Mouse (Mus musculus) liver, postnatal 0 days (tissue): ENCODE results near the gene Mrfap1. TPM values are rescaled to one million over a fixed set of nuclear protein-coding genes. Genes with fewer than 3 reads are reported as not detected.

Experiments used
- ATAC-seq: fragments of 200-750 bp; cut with Nextera tagmentation; 2 replicates; pipeline ENCODE4 v1.8.0; 2017; ENCODE audit warnings: mild to moderate bottlenecking, moderate library complexity
- DNase-seq: peaks from one replicate; pipeline ENCODE4 v3.0.0-alpha.2; 2016
- H3K27ac ChIP-seq: fragments of 300-500 bp; sonication (generic); 2 replicates; pipeline ENCODE4 v1.5.1; 2014; ENCODE audit warnings: antibody characterized with exemption, moderate library complexity, mild to moderate bottlenecking, low read depth
- H3K27me3 ChIP-seq: fragments of 300-500 bp; sonication (generic); 2 replicates; pipeline ENCODE4 v1.6.1; 2014; ENCODE audit warnings: low read length, control low read depth, mixed read lengths; ENCODE audit not compliant: insufficient read depth
- H3K36me3 ChIP-seq: fragments of 300-500 bp; sonication (generic); replicated peaks from 2 replicates; pipeline ENCODE4 v1.6.1; 2014; ENCODE audit warnings: mild to moderate bottlenecking, control low read depth, low read length, moderate library complexity, mixed read lengths; ENCODE audit not compliant: insufficient read depth
- H3K4me1 ChIP-seq: fragments of 300-500 bp; sonication (generic); 2 replicates; pipeline ENCODE4 v1.6.1; 2014; ENCODE audit warnings: antibody characterized with exemption, mild to moderate bottlenecking, control low read depth; ENCODE audit not compliant: insufficient read depth
- H3K4me2 ChIP-seq: fragments of 300-500 bp; sonication (generic); 2 replicates; pipeline ENCODE4 v1.6.1; 2014; ENCODE audit warnings: low read depth, mild to moderate bottlenecking, low read length, moderate library complexity, mixed read lengths
- H3K4me3 ChIP-seq: fragments of 300-500 bp; sonication (generic); 2 replicates; pipeline ENCODE4 v1.5.1; 2014; ENCODE audit warnings: low read depth, low read length
- H3K9ac ChIP-seq: fragments of 300-500 bp; sonication (generic); replicated peaks from 2 replicates; pipeline ENCODE4 v1.6.1; 2014; ENCODE audit warnings: mild to moderate bottlenecking, moderate library complexity
- H3K9me3 ChIP-seq: fragments of 300-500 bp; sonication (generic); 2 replicates; pipeline ENCODE4 v1.6.1; 2016; ENCODE audit warnings: mild to moderate bottlenecking, control low read depth, low read length, mixed read lengths
- CTCF ChIP-seq: sonication (generic); IDR thresholded peaks from 2 replicates; pipeline ENCODE4 v1.5.1; 2016; ENCODE audit warnings: antibody characterized with exemption, low read depth
- EP300 ChIP-seq: IDR thresholded peaks from 2 replicates; pipeline ENCODE4 v1.6.1; 2016; ENCODE audit warnings: antibody characterized with exemption, low read depth, mild to moderate bottlenecking
- WGBS: fragments of 180-500 bp; shearing (Covaris S2); extraction: QIAGEN DNeasy Blood & Tissue Kit; methylation state at CpG from one replicate; pipeline ENCODE4 v1.1.7; 2014; ENCODE audit not compliant: insufficient replicate concordance; 5-methylcytosine and 5-hydroxymethylcytosine counted together
- polyA plus RNA-seq: library from polyadenylated mRNA; unstranded; fragments of >200 nt; fragmentation: Nextera tagmentation; extraction: Ambion mirVana; gene quantifications from 2 replicates; pipeline ENCODE4 v1.2.1, GENCODE M21; 2015

Mrfap1 gene
- polyA plus RNA-seq, 1 experiment from 2014 or later, result 153 TPM

GRCm38 (mm10) chr5:36759848-36760247, 36.7 kb downstream of the Mrfap1 start:
- TF ChIP-seq CTCF (no peak), EP300 (no peak)
- no peak overlapping the region for H3K4me3 ChIP-seq
- no peaks in the 10 kb centered on the region for H3K9me3 ChIP-seq
- H3K4me1 ChIP-seq, result peaks cover 6% of the 10 kb centered on the region; the same call in 1 of the 2 replicates
- H3K27me3 ChIP-seq, result no peaks in the 10 kb centered on the region
- no peak overlapping the region for H3K27ac ChIP-seq
- H3K36me3 ChIP-seq, result no peaks in the 10 kb centered on the region
- no peak overlapping the region for H3K4me2 ChIP-seq
- no peak overlapping the region for H3K9ac ChIP-seq
- ATAC-seq (no peak), DNase-seq (no peak)
- WGBS, result 69% methylated on average over 4 of the region's 4 CpGs

DNA sequence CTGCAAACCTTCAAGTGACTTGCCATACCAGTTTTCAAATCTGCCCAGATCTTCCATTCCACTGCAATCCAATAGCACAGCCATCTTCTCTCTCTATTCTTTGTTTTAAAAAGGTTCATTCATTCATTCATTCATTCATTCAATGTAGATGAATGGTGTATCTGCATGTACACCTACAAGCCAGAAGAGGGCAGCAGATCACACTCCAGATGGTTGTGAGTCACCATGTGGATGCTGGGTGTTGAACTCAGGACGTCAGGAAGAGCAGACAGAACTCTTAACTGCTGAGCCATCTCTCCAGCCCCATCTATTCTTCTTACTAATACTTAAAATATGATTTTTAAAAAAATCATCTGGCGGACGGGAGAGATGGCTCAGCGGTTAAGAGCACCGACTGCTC, 39.5 kb downstream of the Mrfap1 start:
- no peaks in the 10 kb centered on the region for H3K36me3 ChIP-seq
- H3K9me3 ChIP-seq, result no peaks in the 10 kb centered on the region
- H3K4me2 ChIP-seq, result no peak overlapping the region
- H3K27ac ChIP-seq, result no peak overlapping the region
- H3K27me3 ChIP-seq, result no peaks in the 10 kb centered on the region
- H3K4me1 ChIP-seq, result no peaks in the 10 kb centered on the region
- no peak overlapping the region for H3K9ac ChIP-seq
- no peak overlapping the region for H3K4me3 ChIP-seq
- peak; percentile 79 for TF ChIP-seq CTCF
- no peak for TF ChIP-seq EP300
- no peak for DNase-seq
- 71% methylated on average over 5 of the region's 5 CpGs for WGBS
- ATAC-seq, result no peak

DNA sequence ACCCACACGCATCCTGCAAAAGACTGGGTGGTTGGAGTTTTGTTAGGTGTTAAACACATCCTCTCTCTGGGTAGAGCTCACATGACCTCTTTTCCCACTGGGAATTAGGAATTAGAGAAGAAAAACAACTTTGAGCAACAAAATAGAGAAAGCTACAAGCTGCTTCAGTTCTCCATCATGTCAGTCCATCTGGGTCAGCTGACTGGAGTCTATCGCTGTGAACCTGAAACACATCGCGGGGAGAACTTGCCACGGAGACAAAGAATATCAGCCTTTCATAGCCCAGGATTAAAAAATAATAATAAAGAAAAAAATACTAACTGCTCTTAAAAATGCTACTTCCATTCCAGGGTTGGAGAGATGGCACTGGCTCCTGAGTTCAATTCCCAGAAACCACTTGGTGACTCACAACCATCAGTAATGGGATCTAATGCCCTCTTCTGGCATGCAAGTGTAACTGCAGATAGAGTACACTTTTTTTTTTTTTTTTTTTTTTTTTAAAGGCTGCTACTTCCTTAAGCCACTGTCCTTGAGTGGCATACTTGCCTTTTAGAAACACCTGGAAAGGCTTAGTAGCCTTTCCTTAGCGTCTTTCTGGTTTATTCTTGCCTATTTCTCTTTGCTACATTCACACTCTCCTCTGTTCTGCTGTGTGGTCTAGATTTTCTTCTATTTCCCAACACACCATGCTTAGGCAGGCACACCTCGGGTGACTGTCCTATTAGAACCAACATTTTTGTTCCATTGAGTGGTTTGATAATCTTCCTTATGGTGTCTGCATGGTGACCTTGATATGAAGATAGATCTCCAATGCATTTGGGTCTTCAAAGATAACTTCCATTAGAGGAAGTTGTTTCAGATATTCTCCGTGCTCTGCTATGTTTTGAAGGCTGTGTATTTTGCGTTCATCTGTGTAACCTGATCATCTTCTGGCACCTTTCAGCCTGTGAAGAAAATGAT, 46.2 kb downstream of the Mrfap1 start:
- H3K4me1 ChIP-seq, result peaks cover 12% of the 10 kb centered on the region
- H3K9me3 ChIP-seq, result no peaks in the 10 kb centered on the region
- WGBS, result 63% methylated on average over 9 of the region's 9 CpGs
- no peaks in the 10 kb centered on the region for H3K36me3 ChIP-seq
- DNase-seq, result no peak
- H3K27ac ChIP-seq, result no peak overlapping the region
- no peak for ATAC-seq
- no peak overlapping the region for H3K9ac ChIP-seq
- no peaks in the 10 kb centered on the region for H3K27me3 ChIP-seq
- peak; percentile 70 for TF ChIP-seq CTCF
- no peak for TF ChIP-seq EP300
- no peak overlapping the region for H3K4me2 ChIP-seq
- no peak overlapping the region for H3K4me3 ChIP-seq

DNA sequence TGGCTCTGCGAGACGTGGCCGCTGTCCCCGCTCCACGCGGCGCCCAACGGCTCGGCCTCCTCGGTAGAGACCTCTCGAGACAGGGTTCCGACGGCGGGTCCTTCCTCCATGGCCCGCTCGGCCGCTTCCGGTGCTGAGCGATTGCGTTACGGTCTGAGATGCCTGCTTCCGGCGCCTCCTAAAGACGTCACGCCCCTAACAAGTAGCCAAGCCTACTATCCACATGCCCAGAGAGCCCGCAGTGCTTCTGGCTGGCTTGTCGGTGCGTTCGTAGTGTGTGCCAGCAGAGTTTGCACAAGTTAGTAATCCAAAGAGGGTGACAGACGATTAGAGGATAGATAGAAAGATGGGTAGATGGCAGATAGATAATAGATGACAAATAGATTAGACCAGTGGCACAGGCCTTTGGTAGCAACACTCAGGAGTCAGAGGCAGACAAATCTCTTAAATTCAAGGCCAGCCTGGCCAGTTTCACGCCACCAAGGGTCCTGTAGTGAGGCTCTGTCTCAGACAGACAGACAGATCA, 48.0 kb downstream of the Mrfap1 start, which contains the start of gene Bloc1s4:
TSS of gene Bloc1s4 (minus strand) at position 115 of the 526 bp plus-strand sequence.
- DNase-seq (peak; percentile 94), ATAC-seq (peak; percentile 95)
- Histone ChIP-seq H3K27me3 (no peaks in the 10 kb centered on the region), H3K9ac (peak within 1 kb of the TSS; percentile 92), H3K4me3 (peak within 1 kb of the TSS; percentile 98), H3K9me3 (no peaks in the 10 kb centered on the region), H3K36me3 (no peaks in the 10 kb centered on the region), H3K27ac (peak within 1 kb of the TSS; percentile 55), H3K4me2 (peak within 1 kb of the TSS; percentile 95), H3K4me1 (peaks cover 12% of the 10 kb centered on the region)
- TF ChIP-seq EP300 (no peak), CTCF (no peak)
- WGBS, result 3% methylated on average over 31 of the region's 31 CpGs

DNA sequence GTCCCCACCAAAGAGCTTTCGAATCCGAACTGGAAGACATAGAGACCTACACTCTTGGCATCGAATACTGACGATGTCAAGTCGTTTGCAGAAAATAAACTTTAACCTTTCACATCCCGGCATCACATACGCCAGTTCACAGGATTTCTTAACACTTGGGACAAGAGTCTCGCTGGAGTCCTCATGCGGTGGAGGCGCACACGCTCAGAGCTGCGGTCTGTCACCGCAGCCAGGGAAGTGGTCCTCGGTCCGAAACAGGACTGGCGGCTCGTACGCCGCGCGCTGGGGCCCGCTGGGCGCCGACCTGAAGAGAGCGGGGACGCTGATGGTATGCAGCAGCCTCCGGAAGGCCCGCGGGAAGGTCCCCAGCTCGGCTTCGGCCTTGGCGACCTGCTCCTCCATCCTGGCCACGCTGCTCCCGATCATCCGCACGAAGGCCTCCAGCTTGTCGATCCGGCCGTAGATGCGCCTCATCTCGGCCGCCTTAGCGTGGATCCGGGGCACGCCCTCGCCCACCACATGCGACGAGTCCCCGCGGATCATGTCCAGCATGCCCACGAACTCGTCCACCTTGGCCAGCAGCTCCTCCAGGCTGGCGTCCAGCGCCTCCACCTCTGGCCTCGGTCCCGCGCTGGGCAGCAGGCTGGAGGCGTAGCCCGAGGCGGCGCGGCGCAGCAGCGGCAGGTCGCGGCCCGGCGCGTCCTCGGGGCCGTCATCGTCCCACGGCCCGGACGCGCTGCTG, 48.6 kb downstream of the Mrfap1 start:
- DNase-seq (no peak), ATAC-seq (peak; percentile 80)
- TF ChIP-seq CTCF (no peak), EP300 (no peak)
- no peaks in the 10 kb centered on the region for H3K36me3 ChIP-seq
- peaks cover 12% of the 10 kb centered on the region for H3K4me1 ChIP-seq
- H3K9me3 ChIP-seq, result no peaks in the 10 kb centered on the region
- peak overlapping the region; percentile 98 for H3K4me3 ChIP-seq
- peak overlapping the region; percentile 55 for H3K27ac ChIP-seq
- H3K27me3 ChIP-seq, result no peaks in the 10 kb centered on the region
- H3K9ac ChIP-seq, result peak overlapping the region; percentile 92
- WGBS, result under 1% methylated on average over 75 of the region's 76 CpGs
- H3K4me2 ChIP-seq, result peak overlapping the region; percentile 95

DNA sequence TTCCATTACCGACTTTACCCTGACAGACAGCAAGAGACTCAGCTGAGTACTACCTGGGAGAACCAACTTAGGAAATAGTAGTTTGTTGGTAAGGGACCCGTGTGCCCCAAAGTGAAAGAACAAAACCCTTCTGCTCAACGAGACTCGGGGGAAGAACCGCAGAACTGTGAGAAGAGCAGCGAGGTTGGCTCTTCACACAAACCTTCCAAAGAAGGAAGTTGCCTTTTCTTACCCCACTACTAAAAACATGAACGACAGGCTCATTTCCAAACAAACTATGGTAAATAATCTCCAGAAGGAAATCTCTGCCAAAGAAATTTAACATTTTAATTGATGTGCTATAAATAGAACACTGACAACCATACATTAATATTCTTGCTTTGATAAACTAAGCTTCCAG, 49.5 kb downstream of the Mrfap1 start:
- no peak for ATAC-seq
- H3K9me3 ChIP-seq, result no peaks in the 10 kb centered on the region
- 46% methylated on average over 7 of the region's 7 CpGs for WGBS
- TF ChIP-seq CTCF, result no peak
- no peak for TF ChIP-seq EP300
- peaks cover 12% of the 10 kb centered on the region for H3K4me1 ChIP-seq
- H3K9ac ChIP-seq, result 0 out of 2 replicates have a peak overlapping the region, but pooled peaks have one; percentile 6
- H3K27ac ChIP-seq, result no peak overlapping the region
- peak overlapping the region; percentile 95 for H3K4me2 ChIP-seq
- no peak for DNase-seq
- no peaks in the 10 kb centered on the region for H3K36me3 ChIP-seq
- H3K4me3 ChIP-seq, result peak overlapping the region; percentile 98
- H3K27me3 ChIP-seq, result no peaks in the 10 kb centered on the region

Other genes starting within 250 kb of the Mrfap1 start
- 5.7 and 6.5 TPM in 2 replicates for gene Tbc1d14, start 203.5 kb downstream of the Mrfap1 start, polyA plus RNA-seq
- gene D5Ertd579e, start 100.7 kb downstream of the Mrfap1 start, polyA plus RNA-seq, result 15.9 and 18.5 TPM in 2 replicates
- gene Bloc1s4, start 48.1 kb downstream of the Mrfap1 start, polyA plus RNA-seq, result 14.6 and 17.9 TPM in 2 replicates
- gene Man2b2, start 33.9 kb upstream of the Mrfap1 start, polyA plus RNA-seq, result 15.2 and 17.0 TPM in 2 replicates
- not detected in 2 replicates for gene Ppp2r2c, start 71.7 kb upstream of the Mrfap1 start, polyA plus RNA-seq
- 1.7 and 1.9 TPM in 2 replicates for gene Wfs1, start 192.4 kb upstream of the Mrfap1 start, polyA plus RNA-seq